13 mouse cellular contexts compared by ENCODE assay signal in the genomic region with DNA sequence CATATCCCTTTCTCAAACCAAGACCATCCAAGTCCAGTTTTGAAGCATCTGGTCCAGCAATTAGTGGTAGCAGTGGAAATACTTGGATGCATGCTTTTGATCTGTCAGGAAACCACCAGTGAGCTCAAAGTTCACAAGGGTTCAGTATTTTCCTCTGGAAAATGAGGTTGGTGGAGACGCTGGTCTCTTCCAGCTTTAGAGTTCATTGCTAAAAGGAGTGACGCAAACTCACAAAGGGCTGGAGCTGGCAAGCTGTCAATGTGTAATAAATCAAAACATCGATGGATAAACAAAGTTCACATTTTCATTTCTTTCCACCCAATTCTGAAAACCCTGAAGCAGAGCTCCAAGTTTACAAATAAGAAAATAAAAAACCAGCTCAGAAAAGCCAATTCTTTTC.
DNase-seq lines count a peak whose midpoint lies in the region.
"Had no signal": no experiment of that assay in that cellular context is flagged by ENCODE, and none has a peak within 500 bp of the region (broad histone marks: within the 10 kb centered on the region; RNA-seq: fewer than 3 reads in every experiment).

No protein-coding gene starts in this region.

- DNase-seq in adrenal gland, postnatal 10 days, result peak; percentile 29
- no peak for DNase-seq in adrenal gland, adult 8-10 months
- peak; percentile 11 for DNase-seq in kidney, postnatal 14 days
- no peak for DNase-seq in kidney, postnatal 4 days
- DNase-seq in fibroblast of lung, adult 2 months (ENCODE audit: low read depth), result peak; percentile 9
- DNase-seq in lung, postnatal 10 days, result peak; percentile 28
- DNase-seq in cerebellum, postnatal 25 days, result no peak
- DNase-seq in layer of hippocampus, postnatal 25 days (ENCODE audit: extremely low spot score in 1 of 2, low spot score in 1 of 2), result no peak
- DNase-seq: adrenal gland, postnatal 14 days; cerebellum, adult 8-10 months; kidney, adult 18-20 months; liver, embryonic 13.5 days; thymus, adult 2 months had no signal

Comparison
In these comparisons a context has a peak if more than half of its experiments do, and no peak if none do; other contexts are left out.
1. DNase-seq: peak in adrenal gland, postnatal 10 days (single experiment), kidney, postnatal 14 days (single experiment), fibroblast of lung, adult 2 months (single experiment) and lung, postnatal 10 days (single experiment); none in adrenal gland, adult 8-10 months (single experiment), kidney, postnatal 4 days (0 of 2), cerebellum, postnatal 25 days (0 of 2) and layer of hippocampus, postnatal 25 days (0 of 2).